Mouse (Mus musculus) gastrocnemius, postnatal 14 days (tissue): ENCODE measurements around the gene Fam199x. TPM values are rescaled to one million over a fixed set of nuclear protein-coding genes. Genes with fewer than 3 reads are reported as not detected.

Experiments used
- DNase-seq: peaks from one replicate; pipeline ENCODE4 v3.0.0; 2021; ENCODE audit warnings: mixed read lengths
- intact Hi-C: fragments of 180-260 bp; cut with DNase I; formaldehyde crosslinking; loops from one replicate; pipeline ENCODE4 v1.15.1; 2025; ENCODE audit warnings: low total_unique reads
- long read RNA-seq, 2 experiments: library from polyadenylated mRNA; stranded (forward); transcript quantifications; one replicate each; pipeline ENCODE4 v2.0.0; 2021
- total RNA-seq, 2 experiments: library from RNA; stranded (reverse); gene quantifications; 2 replicates each; pipeline ENCODE4 v1.2.3; 2021

The Fam199x gene
- 1 to 10 TPM; 3.6 to 3.7 TPM for total RNA-seq
- long read RNA-seq, experiment 1, full-length matches to known transcripts: 3 of 3 reads
- long read RNA-seq, experiment 1, partial matches to known transcripts: 0 of 3 reads
- long read RNA-seq, experiment 1, other reads (novel, unspliced or antisense): 0 of 3 reads
- long read RNA-seq, experiment 2, full-length matches to known transcripts: 1 of 2 reads
- long read RNA-seq, experiment 2, partial matches to known transcripts: 0 of 2 reads
- long read RNA-seq, experiment 2, other reads (novel, unspliced or antisense): 1 of 2 reads

DNA sequence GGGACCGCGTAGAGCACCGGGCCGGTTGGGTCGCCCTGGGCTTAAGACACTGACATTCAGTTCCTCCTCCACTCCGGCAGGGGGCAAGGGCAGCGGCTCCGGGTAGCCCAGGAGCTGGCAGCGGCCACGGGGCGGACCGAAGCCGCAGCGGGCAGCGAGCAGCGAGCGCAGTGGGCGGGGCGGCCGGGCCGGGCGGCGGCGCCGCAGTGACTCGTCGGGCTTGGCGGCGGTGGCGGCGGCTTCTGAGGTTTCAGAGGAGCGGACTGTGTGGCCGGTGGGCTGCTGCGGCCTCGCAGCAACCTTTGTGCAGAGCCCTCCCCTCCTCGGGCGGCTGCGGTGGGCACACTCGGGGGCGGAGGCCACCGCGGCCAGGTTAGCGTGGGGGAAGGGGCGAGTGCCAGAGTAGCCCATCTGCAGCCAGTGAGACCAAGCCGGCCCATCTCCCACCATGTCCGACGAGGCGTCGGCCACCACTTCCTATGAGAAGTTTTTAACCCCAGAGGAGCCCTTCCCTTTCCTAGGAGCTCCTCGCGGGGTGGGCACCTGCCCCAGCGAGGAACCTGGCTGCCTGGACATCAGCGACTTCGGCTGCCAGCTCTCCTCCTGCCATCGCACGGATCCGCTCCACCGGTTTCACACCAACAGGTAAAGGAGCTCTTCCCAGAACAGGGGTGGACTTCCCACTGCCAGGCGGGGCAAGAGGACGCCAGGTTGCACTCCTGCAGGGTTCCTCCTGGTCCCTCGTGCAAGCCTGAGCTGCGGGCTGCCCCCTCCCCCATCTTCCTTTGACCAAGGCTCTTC, at the start of gene Fam199x:
Fam199x (plus strand) TSS at position 170 of the 801 bp plus-strand sequence.
- peak; percentile 81 for DNase-seq
- intact Hi-C loops: no loop called here

GRCm38 (mm10) chrX:137015099-137015709, 34.2 kb upstream of the Fam199x start:
- intact Hi-C loops: no loop called here

GRCm38 (mm10) chrX:137017668-137018067, 31.7 kb upstream of the Fam199x start:
- DNase-seq: no peak
- intact Hi-C loops: no loop called here

More at GRCm38 (mm10) chrX:137015099-137015709, 34.2 kb upstream of the Fam199x start:
- no peak for DNase-seq

DNA sequence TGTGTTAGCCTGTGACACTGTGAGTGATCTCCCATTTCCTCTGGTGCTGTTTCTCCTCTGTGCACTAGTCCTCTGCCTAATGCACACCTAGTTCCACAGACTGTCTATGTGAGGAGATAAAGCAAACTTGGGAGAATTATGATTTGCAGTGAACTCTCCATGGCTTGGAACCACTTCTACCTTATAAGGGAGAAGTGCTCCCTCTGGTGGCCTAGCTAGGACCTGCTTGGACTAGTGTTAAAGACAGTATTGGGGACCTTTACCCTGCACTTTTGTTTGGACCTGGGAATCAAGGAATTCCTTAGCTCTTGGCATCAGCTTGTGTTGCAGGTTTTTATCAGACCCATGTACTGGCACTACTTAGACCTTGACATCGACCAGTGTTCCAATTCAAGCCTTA, 30.1 kb upstream of the Fam199x start:
- intact Hi-C loops: no loop called here

GRCm38 (mm10) chrX:137030916-137031315, 18.5 kb upstream of the Fam199x start:
- intact Hi-C loops: no loop called here
- no peak for DNase-seq

More for the DNA sequence above, 30.1 kb upstream of the Fam199x start:
- peak; percentile 33 for DNase-seq

GRCm38 (mm10) chrX:137031726-137032125, 17.7 kb upstream of the Fam199x start:
- intact Hi-C loops: no loop called here

GRCm38 (mm10) chrX:137034322-137034721, 15.1 kb upstream of the Fam199x start:
- intact Hi-C loops: no loop called here
- DNase-seq: no peak

More at GRCm38 (mm10) chrX:137031726-137032125, 17.7 kb upstream of the Fam199x start:
- no peak for DNase-seq

GRCm38 (mm10) chrX:137037470-137037999, 11.9 kb upstream of the Fam199x start:
- intact Hi-C loops: no loop called here
- DNase-seq: no peak

GRCm38 (mm10) chrX:137038000-137038483, 11.4 kb upstream of the Fam199x start, which contains the start of gene Slc25a53:
TSS of gene Slc25a53 (minus strand) at chrX:137038302.
- peak; percentile 90 for DNase-seq
- intact Hi-C loops: no loop called here

DNA sequence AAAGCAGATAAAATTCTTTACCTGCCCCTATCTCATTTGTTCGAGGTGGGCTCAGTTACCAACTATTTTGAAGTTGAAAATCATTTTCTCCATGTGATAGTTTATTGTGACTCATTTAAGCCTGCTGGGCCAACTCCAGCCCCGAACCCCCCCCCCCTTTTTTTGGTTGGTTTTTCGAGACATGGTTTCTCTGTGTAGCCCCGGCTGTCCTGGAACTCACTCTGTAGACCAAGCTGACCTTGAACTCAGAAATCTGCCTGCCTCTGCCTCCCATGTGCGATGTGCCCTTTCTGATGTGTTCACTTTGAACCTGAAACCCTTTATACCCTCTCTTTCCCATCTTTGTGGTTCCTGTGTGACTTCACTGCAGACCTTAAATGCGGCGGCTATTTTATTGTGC, 10.9 kb upstream of the Fam199x start:
- intact Hi-C loops: no loop called here
- DNase-seq: no peak

- intact Hi-C loops: no loop called here
- DNase-seq: no peak
Observed at GRCm38 (mm10) chrX:137049060-137049424, 352 bp upstream of the Fam199x start.

- intact Hi-C loops: no loop called here
- no peak for DNase-seq
Observed at GRCm38 (mm10) chrX:137063202-137063601, 13.8 kb downstream of the Fam199x start.

GRCm38 (mm10) chrX:137104531-137104930, 55.1 kb downstream of the Fam199x start:
- intact Hi-C loops: no loop called here
- DNase-seq: no peak

DNA sequence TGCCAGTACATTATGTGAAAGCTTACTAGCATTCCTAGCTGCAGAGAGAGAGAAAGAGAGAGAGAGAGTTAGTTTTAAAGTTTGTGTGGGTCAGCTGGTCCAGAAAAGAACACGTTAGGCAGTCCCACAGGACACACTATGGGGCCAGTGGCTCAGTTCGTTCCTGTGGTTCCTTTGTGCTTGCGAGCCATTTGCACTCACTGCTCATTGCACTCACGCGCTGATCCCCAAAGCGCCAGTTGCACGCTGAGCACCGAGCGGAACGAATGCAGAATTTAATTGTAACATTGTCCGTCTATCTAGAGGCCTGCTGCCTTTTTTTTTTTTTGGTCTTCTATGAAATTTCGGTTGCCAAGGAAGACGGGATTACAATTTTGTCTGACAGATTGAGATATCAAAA, 57.1 kb downstream of the Fam199x start:
- no peak for DNase-seq
- intact Hi-C loops: no loop called here

DNA sequence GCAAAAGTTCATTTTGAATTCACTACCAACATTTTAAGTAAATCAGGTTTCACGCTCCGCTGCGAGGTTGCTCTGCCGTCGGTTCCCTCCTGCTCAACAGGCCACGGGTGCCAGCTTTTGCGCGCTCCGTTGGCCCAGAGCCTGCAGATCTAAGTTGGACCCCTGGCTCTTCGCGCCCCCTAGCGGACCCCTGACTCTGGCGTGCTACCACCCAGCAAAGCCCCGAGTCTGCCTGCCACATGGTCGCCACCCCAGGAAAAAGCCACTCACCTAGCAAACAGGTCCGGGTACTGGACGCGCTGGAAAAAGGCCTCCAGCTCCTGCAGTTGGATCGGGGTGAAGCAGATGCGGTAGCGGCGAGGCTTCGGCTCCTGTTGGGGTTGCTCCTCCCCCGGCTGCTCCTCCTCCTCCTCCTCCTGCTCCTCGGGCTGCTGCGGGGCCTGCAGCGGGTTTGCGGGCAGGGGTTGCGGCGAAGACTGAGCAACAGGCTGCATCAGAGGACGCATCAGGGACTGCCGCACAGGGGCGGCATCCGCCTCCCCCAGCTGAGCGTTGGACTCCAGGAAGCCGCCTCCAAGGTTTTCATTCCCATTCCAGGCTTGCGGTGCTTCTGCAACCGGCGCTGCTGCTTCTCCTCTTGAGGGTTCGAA, 68.8 kb downstream of the Fam199x start:
- intact Hi-C loops: no loop called here
- DNase-seq: no peak

DNA sequence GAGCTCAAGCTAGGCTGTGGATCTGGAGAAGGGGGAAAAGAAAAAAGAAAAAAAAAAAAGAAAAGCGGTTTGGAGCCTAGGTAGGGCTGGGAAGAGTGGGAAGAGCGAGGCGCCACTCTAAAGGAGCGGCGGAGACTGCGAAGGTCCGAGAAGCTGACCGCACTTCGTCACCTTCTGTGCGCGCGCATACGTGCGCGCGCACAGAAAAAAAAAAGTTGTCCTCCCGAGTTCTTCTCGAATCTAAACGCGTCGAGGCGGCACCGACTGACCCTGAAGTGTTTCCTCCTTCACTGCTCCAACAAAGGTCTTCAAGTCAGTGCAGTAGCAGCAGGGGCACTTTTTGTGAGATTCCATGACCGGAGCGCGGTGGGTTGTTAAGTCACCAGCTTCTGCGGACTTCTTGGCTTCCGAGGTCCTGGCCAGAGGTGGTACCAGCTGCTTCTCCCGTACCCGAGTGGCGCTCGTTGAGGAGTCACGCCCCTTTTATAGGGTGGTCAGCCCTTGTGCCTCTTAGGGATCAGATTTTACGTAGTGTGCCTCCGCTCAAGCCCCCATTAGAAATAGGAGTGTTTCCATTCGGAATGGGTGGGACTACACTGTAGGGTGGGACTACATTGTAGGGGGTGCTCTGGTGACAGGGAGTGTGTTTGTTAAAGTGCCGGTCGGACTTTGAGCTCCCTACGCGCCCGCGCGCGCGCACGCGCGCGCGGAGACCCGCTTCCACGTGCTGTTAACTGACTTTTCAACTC, 70.5 kb downstream of the Fam199x start:
- DNase-seq: no peak
- intact Hi-C loops: no loop called here

DNA sequence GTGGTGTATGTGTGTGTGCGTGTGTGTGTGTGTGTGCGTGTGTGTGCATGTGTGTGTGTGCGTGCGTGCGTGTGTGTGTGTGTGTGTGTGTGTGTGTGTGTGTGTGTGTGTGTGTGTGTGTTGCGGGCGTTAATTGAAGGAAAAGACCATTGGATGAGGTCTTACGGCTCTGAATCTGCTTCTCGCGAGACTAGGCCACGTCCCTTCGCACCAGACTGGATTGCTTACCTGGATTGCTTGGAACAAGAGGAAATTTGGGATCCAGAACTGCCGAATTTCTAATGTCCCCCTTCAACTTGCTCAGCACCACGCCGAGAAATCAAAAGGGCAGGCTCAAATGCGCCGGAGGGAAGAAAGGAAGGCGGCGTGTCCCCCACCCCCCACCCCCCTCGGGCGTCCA, 72.3 kb downstream of the Fam199x start, which contains the start of gene Esx1:
Esx1 (minus strand) TSS at position 366 of the 400 bp plus-strand sequence.
- intact Hi-C loops: no loop called here

DNA sequence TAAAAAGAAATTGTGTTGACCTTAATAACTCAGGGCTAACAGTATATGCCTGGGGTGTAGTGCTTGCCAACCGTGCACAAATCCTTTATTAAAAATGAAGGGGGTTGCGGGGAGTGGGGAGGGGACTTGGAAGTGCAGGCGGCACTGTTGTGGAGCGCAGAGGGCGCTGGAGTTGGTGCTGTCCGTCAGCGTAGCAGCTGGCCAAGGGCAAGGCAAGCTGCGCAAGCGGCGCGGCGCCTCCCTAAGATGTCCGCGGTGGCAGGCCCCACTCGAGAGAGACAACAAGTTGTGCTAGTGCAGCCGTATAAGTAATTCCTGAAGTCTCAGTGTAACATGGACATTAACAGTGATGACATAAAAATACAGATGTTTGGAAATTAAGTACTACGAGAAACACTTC, 78.1 kb downstream of the Fam199x start:
- DNase-seq: no peak
- intact Hi-C loops: no loop called here

More for the DNA sequence above, 72.3 kb downstream of the Fam199x start, which contains the start of gene Esx1:
- DNase-seq: no peak
